Mouse (Mus musculus) kidney, adult 11 months (tissue): ENCODE measurements around the gene Stk4.

Experiments used
- DNase-seq: peaks from one replicate; pipeline ENCODE4 v3.0.0; 2022

Stk4 gene

DNA sequence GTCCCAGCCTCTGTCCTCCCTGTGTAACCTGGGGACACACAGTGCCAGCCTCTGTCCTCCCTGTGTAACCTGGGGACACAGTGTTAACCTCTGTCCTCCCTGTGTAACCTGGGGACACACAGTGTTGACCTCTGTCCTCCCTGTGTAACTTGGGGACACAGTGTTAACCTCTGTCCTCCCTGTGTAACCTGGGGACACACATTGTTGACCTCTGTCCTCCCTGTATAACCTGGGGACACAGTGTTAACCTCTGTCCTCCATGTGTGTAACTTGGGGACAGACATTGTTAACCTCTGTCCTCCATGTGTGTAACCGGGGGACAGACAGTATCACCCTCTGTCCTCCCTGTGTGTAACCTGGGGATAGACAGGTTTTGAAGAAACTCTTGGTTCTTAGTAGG lies 61.5 kb downstream of the Stk4 start:
- DNase-seq, result no peak

DNA sequence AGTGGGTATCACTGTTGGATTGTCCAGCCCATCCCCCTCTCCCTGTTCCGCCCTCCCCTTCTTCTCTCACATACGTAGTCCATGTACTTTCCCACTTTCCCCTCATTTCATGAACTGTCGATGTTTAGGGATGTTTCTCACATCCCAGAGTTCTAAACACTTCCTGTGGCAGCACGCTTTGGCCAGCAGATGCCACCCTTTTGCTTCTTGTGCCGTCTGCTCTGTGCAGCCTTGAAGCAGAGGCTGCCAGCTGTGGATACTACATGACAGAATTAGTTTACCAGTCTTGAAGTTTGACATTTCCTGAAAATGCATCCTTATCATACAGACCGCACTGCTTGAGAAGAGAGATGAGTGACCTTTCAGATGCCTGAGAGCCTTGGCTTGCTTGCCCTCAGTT lies 64.4 kb downstream of the Stk4 start:
- DNase-seq, result no peak

DNA sequence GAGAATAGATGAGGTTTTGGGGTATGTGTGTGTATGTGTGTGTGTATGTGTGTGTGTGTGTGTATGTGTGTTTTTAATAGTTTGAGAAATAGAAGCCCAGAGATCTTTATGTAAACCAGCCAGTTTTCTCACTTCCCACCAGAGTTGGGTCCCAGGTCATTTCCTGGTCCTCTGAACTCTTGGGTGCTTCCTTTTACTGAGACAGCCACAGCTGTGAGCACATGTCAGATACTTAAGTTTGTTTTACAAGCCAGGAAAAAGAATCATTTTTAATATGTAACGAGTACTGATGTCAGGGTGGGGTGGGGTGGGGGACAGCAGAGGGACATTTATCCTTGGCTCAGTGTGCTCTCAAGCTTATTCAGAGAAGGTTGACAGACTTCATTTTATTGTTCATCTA lies 65.2 kb downstream of the Stk4 start:
- no peak for DNase-seq

GRCm38 (mm10) chr2:164136393-164136792 lies 66.3 kb downstream of the Stk4 start:
- DNase-seq, result no peak

DNA sequence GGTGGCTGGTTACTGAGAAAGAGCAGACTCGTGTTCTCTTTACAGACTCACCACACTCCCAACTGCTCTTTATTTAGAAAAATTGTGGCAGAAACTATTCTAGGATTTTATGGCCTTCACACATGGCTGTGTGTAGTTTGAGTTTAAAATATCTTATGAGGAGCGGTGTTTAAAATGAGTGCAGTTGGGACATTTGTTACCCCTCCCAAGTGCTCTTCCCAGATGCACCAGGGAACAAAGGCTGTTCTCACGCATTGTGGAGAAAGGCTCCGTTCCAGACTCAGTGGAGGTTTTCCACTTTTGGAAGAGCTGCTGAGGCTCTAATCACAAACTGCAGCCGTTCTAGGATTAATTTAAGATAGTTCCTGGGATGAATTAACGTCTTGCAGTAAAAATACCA lies 67.6 kb downstream of the Stk4 start:
- DNase-seq, result no peak

DNA sequence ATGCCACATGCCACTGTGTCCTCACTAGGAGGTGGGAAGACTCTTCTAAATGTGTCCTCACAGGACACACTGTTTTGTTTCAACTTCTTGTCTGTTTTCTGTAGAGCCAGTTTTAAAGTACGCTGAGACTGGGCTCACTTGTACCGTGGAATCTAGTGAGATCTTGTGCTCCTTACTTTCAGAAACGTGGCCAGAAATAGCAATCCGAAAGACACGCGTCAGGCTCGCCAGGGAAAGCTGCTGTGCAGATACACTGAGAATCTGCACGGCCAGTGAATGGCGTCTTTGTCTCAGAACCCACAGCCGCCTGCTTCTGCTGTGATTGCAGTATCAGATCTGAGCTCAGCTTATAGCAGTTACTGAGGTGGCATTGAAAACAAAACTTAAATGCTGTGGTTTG lies 71.9 kb downstream of the Stk4 start:
- DNase-seq, result no peak

- peak; percentile 34 for DNase-seq
These were observed 73.9 kb downstream of the Stk4 start for GRCm38 (mm10) chr2:164144025-164144424.

GRCm38 (mm10) chr2:164144541-164144940 lies 74.4 kb downstream of the Stk4 start:
- DNase-seq, result no peak

GRCm38 (mm10) chr2:164146556-164146955 lies 76.4 kb downstream of the Stk4 start:
- no peak for DNase-seq

DNA sequence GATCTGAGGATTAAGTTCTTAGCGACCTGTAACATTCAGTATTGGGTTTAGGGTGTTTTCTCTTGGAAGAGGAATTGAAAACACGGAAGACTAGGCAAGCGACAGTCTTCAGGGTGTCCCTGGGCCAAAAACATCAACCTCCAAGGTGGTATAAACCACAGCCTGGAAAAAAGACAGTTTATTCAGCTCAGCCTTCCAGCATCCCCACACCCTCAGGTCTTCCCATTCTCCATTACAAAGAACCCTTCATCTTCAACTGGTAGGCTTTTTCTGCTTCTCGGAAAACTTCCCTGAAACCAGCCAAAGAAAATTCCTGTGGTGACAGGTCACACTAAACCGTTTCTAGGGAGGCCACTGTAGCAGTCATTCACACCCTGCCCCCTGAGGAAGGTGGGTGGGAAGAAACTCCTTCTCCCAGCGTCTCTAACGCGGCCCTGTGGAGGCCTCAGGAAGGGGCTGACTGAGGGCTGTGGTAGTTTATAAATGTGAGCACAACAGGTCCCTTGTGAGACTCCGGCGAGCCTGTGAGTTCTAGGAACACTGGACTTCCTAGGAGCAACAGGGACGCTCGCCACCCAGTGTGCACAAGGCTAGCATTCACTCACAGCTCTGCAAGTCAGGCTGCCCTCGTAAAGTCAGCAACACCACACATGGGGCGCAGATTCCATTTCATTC lies 80.1 kb downstream of the Stk4 start:
- DNase-seq, result no peak

- no peak for DNase-seq
These were observed 82.2 kb downstream of the Stk4 start for GRCm38 (mm10) chr2:164152341-164152740.

- DNase-seq, result no peak
These were observed 83.9 kb downstream of the Stk4 start for GRCm38 (mm10) chr2:164154007-164154406.

GRCm38 (mm10) chr2:164156158-164156557 lies 86.0 kb downstream of the Stk4 start:
- DNase-seq, result no peak

GRCm38 (mm10) chr2:164158838-164159237 lies 88.7 kb downstream of the Stk4 start:
- DNase-seq, result no peak

DNA sequence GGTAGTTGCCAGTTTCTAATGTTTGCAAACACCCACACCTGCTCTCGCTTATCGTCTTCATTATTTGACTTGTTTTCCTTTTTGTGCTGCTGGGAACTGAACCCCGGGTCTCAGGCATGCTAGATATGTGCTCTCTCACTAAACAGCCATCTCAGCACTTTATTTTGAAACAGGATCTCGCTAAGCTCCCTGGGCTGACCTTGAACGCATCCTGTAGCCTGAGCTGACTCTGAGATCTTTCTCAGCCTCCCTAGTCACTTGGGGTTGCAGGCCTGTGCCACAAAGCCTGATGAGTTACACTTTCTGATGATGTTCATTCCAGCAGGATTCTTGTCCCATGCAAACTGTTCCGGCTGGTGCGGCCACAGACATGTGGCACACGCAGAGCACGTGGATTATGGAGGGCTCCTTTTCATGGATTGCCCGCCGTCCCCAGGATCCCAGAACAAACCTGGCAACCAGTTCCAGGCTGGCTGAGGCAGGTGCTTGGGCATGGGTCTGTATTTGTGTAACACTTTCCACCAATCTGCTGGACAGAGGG lies 91.5 kb downstream of the Stk4 start:
- DNase-seq, result no peak

- no peak for DNase-seq
These were observed 94.8 kb downstream of the Stk4 start for GRCm38 (mm10) chr2:164164941-164165340.

DNA sequence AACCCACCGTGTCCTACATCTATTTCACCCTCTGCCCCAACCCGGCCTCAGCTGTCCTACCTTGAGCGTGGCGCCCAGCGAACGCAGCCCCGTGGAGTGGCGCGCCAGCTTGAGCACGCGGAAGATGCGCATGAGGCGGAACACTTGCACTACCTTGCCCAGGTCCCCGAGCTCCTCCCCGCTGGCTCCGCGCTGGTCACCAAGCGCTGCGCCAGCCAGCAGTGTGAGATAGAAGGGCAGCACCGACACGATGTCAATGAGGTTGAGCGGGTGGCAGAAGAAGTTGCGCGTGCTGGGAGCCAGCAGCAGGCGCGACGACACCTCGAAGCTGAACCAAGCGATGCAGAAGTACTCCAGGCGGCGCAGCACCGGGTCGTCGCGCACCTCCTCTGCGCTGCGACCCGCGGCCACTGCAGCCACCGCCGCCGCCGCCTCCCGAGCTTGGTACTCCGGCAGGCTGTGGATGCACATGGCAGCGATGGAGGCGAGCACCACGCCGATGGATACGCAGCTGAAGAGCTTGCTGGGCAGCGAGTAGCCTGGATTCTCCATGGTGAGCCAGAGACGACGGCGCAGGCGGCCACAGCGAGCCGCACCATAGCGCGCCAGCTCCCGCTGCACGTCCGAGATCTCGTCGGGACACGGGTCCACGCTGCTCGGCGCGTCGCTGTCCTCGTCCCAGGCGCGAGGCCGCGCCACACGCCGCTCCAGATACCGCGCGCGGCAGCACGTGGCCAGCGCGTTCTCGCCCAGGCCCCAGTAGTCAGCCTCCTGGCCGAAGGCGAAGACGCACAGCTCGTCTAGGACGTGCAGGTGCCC lies 97.8 kb downstream of the Stk4 start:
- no peak for DNase-seq

GRCm38 (mm10) chr2:164168571-164168946 lies 98.4 kb downstream of the Stk4 start:
- DNase-seq, result no peak

DNA sequence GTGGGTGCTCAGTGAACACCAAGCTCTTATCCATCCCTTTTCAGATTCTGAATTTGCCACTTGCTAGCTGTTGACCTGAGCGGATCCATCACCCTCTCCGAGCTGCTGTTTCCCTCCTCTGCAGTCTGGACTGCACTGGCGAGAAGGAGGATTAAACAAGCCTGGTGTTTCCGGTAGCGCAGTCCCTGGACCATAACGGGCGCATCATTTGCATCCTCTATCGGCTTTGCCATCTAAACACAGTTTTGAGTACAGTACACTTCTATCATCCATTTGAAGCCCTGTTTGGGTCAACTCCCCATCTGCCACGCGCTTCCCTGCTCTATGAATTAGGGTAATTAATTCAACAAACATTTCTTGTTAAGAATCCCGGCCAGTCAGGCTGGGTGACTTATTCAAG lies 100.2 kb downstream of the Stk4 start:
- DNase-seq, result no peak

- no peak for DNase-seq
These were observed 100.8 kb downstream of the Stk4 start, which contains the start of gene Kcns1 for GRCm38 (mm10) chr2:164170902-164171301. Kcns1 (minus strand) TSS chr2:164171113.

GRCm38 (mm10) chr2:164173394-164173793 lies 103.3 kb downstream of the Stk4 start:
- DNase-seq, result no peak

- DNase-seq, result no peak
These were observed 104.7 kb downstream of the Stk4 start for GRCm38 (mm10) chr2:164174649-164175395.

DNA sequence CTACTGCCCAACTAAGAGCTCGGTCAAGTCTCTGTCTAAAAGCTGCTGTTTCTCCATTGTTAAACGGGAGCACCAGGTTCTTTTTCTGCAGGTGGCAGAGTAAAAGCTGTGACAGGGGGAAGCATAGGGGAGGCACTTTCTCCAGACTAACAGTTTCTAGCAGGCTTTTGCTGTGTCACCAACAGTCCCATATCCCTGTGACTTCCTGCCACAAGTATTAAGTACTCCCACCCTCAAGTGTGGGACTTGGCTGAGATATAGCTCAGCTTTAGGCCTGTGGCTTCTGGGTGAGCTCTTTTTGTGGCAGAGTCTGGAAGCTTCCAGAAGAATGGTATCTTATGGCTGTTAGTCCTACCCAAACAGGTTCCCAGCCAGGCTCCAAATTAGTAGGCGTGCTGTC lies 105.7 kb downstream of the Stk4 start:
- DNase-seq, result no peak

DNA sequence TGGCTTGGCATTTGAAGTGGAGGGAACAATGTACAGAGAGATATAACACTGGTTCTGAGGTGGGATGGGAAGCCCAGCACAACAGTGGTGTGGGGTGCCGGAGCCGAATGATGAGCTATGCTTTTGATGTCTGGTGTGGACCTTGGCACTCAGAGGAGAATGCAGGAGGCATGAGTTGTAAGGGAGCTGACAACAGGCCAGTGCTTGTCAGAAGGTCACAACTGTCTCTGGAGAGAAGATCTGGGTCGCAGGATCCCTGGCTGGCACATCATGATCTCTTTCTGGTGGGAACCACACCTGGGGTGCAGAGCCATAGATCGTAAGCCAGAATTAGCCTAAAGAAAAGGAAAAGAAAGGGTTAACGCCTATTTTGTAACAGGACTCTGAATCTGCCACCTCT lies 107.7 kb downstream of the Stk4 start:
- no peak for DNase-seq
